Mouse (Mus musculus): ENCODE results near the gene Rap2a. TPM values are rescaled to one million over a fixed set of nuclear protein-coding genes. Genes with fewer than 3 reads are reported as not detected.

Gene Rap2a
- total and polyA plus RNA-seq, 3 experiments = 8.5 to 9.3 (median 8.9) TPM

DNA sequence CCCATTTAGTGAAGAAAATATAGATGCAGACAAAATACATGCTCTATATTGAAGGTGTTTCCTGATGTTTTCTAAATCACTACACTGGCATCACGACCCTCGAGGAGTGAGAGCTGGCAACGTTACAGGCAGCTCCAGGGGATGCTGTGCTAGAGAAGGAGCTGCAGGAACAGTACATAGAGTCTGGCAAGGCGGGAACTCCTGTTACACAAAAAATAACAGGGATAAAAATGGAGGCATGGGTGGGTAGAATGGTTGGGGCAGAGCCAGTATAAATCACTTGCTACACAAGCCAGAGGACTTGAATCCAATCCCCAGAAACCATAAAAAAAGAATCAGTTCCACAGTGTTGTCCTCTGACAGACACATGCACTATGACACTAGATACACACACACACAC lies 37.0 kb upstream of the Rap2a start:
- TF ChIP-seq EP300 (IDR thresholded peaks at IDR 0.05; ENCODE audit: insufficient read depth, low read depth, low read length) (no peak), POLR2A (IDR thresholded peaks at IDR 0.05; ENCODE audit: insufficient read depth, low read depth, low read length) (no peak), CTCF (IDR thresholded peaks at IDR 0.05) (no peak)
- H3K4me1 ChIP-seq (ENCODE audit: control insufficient read depth, insufficient read depth, low read length) = no peaks in the 10 kb centered on the region
- 65% methylated on average over 4 of the region's 4 CpGs for WGBS
- H3K36me3 ChIP-seq (ENCODE audit: control insufficient read depth, insufficient read depth, low read length) = no peaks in the 10 kb centered on the region
- no peaks in the 10 kb centered on the region for H3K27me3 ChIP-seq (ENCODE audit: control insufficient read depth, insufficient read depth, low read length)
- no peaks in the 10 kb centered on the region for H3K79me2 ChIP-seq (replicated peaks; ENCODE audit: control insufficient read depth, insufficient read depth, low read length)
- H3K27ac ChIP-seq = no peak overlapping the region
- no peak overlapping the region for H3K9ac ChIP-seq (ENCODE audit: low read depth, low read length)
- intact Hi-C loops (cut with DNase I) = no loop called here
- no peak overlapping the region for H3K4me3 ChIP-seq
- no peak for DNase-seq

DNA sequence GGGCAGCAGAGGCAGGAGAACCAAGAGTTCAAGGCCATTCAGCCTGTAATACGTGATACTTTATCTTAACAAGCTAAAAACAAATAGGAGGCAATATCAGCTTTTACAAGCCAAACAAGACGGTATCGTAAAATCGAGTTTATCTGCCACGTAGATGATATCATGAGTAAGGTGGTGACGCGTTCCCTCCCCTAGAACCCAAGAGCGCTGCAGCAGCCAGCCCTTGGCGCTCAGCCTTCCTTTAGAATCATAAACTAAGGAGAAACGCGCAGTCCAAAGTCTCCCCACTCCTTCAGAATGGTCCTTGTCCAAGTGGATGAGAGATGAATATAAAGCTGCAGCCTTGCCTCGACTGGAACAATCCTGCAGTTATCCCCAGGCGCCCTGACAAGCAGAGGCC lies 36.4 kb upstream of the Rap2a start:
- no peaks in the 10 kb centered on the region for H3K27me3 ChIP-seq (ENCODE audit: control insufficient read depth, insufficient read depth, low read length)
- no peak overlapping the region for H3K27ac ChIP-seq
- WGBS = 85% methylated on average over 13 of the region's 13 CpGs
- H3K79me2 ChIP-seq (replicated peaks; ENCODE audit: control insufficient read depth, insufficient read depth, low read length) = no peaks in the 10 kb centered on the region
- TF ChIP-seq CTCF (IDR thresholded peaks at IDR 0.05) = no peak
- TF ChIP-seq EP300 (IDR thresholded peaks at IDR 0.05; ENCODE audit: insufficient read depth, low read depth, low read length) = no peak
- no peak for TF ChIP-seq POLR2A (IDR thresholded peaks at IDR 0.05; ENCODE audit: insufficient read depth, low read depth, low read length)
- no peak overlapping the region for H3K9ac ChIP-seq (ENCODE audit: low read depth, low read length)
- intact Hi-C loops (cut with DNase I) = no loop called here
- DNase-seq = no peak
- no peaks in the 10 kb centered on the region for H3K4me1 ChIP-seq (ENCODE audit: control insufficient read depth, insufficient read depth, low read length)
- H3K36me3 ChIP-seq (ENCODE audit: control insufficient read depth, insufficient read depth, low read length) = no peaks in the 10 kb centered on the region
- H3K4me3 ChIP-seq = no peak overlapping the region

DNA sequence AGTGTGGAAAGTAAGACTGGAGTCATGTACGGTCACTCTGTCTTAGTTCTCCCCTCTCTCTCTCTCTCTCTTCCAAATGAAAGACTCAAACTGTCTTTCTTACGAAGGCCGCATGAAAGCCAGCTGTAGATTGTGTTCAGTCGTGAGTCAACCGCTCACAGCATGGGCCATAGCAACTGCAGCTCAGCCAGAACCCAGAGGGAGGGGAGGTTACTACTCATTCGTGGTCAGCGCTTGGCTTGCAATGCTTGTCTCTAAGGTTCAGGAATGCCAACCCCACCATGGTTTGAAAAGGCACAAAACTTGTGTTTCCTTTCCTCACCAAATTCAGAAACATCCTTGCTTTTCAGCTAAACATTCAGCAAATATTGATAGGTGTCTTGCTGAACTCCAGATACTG lies 24.0 kb upstream of the Rap2a start:
- DNase-seq = no peak
- TF ChIP-seq POLR2A (IDR thresholded peaks at IDR 0.05; ENCODE audit: insufficient read depth, low read depth, low read length) (no peak), CTCF (IDR thresholded peaks at IDR 0.05) (no peak), EP300 (IDR thresholded peaks at IDR 0.05; ENCODE audit: insufficient read depth, low read depth, low read length) (no peak)
- Histone ChIP-seq H3K79me2 (replicated peaks; ENCODE audit: control insufficient read depth, insufficient read depth, low read length) (no peaks in the 10 kb centered on the region), H3K36me3 (ENCODE audit: control insufficient read depth, insufficient read depth, low read length) (no peaks in the 10 kb centered on the region), H3K4me3 (no peak overlapping the region), H3K9ac (ENCODE audit: low read depth, low read length) (no peak overlapping the region), H3K27me3 (ENCODE audit: control insufficient read depth, insufficient read depth, low read length) (no peaks in the 10 kb centered on the region), H3K27ac (no peak overlapping the region), H3K4me1 (ENCODE audit: control insufficient read depth, insufficient read depth, low read length) (no peaks in the 10 kb centered on the region)
- intact Hi-C loops (cut with DNase I) = no loop called here
- WGBS = 88% methylated on average over 7 of the region's 7 CpGs

DNA sequence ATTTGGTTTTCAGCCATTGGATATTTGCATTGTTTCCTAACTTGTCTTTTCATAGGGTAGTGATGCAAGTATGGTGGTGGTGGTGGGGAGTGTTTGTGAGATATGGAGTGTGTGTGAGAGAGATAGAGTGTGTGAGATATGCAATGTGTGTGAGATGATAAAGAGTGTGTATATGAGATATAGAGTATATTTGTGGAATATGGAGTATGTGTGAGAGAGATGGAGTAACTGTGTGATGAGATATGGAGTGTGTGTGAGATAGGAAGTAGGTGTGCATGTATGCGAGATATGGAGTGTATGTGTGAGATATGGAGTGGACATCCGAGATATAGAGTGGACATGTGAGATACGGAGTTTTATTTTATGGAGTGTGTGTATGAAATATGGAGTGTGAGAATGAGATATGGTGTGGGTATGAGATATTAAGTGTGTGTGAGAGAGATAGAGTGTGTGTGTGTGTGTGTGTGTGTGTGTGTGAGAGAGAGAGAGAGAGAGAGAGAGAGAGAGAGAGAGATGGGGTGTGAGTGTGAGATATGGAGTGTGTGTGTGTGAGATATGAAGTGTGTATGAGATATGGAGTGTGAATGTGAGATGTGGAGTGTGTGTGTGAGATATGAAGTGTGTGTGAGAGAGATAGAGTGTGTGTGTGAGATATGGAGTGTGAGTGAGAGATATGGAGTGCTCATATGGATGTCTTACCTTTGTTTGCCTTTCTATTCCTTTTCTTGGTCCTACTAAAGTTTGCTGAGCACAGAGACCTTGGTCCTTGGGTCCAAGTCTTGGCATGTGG lies 14.1 kb upstream of the Rap2a start:
- no peaks in the 10 kb centered on the region for H3K79me2 ChIP-seq (replicated peaks; ENCODE audit: control insufficient read depth, insufficient read depth, low read length)
- WGBS = 79% methylated on average over 3 of the region's 3 CpGs
- H3K9ac ChIP-seq (ENCODE audit: low read depth, low read length) = no peak overlapping the region
- no peak for DNase-seq
- H3K4me1 ChIP-seq (ENCODE audit: control insufficient read depth, insufficient read depth, low read length) = peaks cover under 1% of the 10 kb centered on the region
- H3K27ac ChIP-seq = no peak overlapping the region
- H3K36me3 ChIP-seq (ENCODE audit: control insufficient read depth, insufficient read depth, low read length) = no peaks in the 10 kb centered on the region
- H3K27me3 ChIP-seq (ENCODE audit: control insufficient read depth, insufficient read depth, low read length) = no peaks in the 10 kb centered on the region
- no peak overlapping the region for H3K4me3 ChIP-seq
- TF ChIP-seq POLR2A (IDR thresholded peaks at IDR 0.05; ENCODE audit: insufficient read depth, low read depth, low read length) = no peak
- no peak for TF ChIP-seq EP300 (IDR thresholded peaks at IDR 0.05; ENCODE audit: insufficient read depth, low read depth, low read length)
- TF ChIP-seq CTCF (IDR thresholded peaks at IDR 0.05) = no peak
- intact Hi-C loops (cut with DNase I) = no loop called here

DNA sequence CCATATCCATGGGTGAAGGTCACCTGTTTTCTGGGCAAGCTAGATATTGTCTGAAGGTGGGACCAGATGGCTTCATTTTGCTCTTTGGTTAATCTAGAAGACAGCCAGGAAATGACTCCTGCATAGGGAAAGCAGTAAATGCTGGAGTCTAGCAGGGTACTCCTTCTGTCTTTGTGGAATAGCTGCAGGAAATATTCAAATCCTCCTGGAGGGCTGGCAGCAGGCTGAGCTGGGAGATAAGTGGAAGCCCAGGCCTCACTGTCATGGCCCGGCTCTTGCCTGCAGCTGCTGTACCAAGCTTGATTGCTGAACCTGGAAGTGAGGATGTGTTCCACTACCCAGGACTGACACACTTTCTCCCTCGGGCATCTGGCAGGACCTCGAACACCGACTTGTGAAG lies 11.4 kb upstream of the Rap2a start:
- no peak overlapping the region for H3K4me3 ChIP-seq
- TF ChIP-seq CTCF (IDR thresholded peaks at IDR 0.05) = no peak
- no peak for TF ChIP-seq POLR2A (IDR thresholded peaks at IDR 0.05; ENCODE audit: insufficient read depth, low read depth, low read length)
- TF ChIP-seq EP300 (IDR thresholded peaks at IDR 0.05; ENCODE audit: insufficient read depth, low read depth, low read length) = no peak
- no peak overlapping the region for H3K9ac ChIP-seq (ENCODE audit: low read depth, low read length)
- DNase-seq = no peak
- H3K4me1 ChIP-seq (ENCODE audit: control insufficient read depth, insufficient read depth, low read length) = peaks cover 2% of the 10 kb centered on the region
- H3K36me3 ChIP-seq (ENCODE audit: control insufficient read depth, insufficient read depth, low read length) = no peaks in the 10 kb centered on the region
- H3K79me2 ChIP-seq (replicated peaks; ENCODE audit: control insufficient read depth, insufficient read depth, low read length) = no peaks in the 10 kb centered on the region
- 50% methylated on average over 4 of the region's 4 CpGs for WGBS
- no peak overlapping the region for H3K27ac ChIP-seq
- intact Hi-C loops (cut with DNase I) = no loop called here
- no peaks in the 10 kb centered on the region for H3K27me3 ChIP-seq (ENCODE audit: control insufficient read depth, insufficient read depth, low read length)

DNA sequence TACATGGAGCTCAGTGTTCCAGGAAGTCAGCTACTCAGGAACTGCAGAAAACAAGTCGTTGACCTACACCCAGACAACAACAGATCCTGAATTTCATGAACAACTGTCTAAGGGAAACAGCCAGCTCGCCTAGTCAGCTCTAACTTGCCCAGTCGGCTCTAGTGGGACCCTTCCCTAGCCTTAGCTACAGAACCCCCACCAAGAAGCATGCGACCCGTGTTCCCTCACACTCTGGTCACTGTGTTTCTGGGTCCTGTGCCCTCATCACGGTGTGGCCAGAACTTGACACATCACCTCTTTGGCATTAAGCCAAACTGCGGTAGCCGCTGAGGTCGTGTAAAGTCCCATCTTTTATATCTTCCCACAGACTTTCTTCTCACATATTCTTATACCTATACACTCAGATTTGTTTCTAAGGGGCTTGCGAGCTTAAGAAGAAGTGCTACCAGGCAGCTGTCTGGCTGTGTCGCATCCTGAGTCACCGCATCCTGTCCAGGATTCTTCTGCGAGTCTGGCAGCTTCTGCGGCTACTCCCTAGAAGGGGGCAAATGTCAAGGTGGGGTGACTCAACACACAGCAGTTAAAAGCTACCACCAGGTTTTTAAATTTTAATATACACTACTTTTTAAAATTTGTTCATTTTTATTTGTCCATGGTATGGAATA lies 9.0 kb upstream of the Rap2a start:
- no peak for DNase-seq
- TF ChIP-seq EP300 (IDR thresholded peaks at IDR 0.05; ENCODE audit: insufficient read depth, low read depth, low read length) = no peak
- intact Hi-C loops (cut with DNase I) = no loop called here
- Histone ChIP-seq H3K4me1 (ENCODE audit: control insufficient read depth, insufficient read depth, low read length) (peaks cover 2% of the 10 kb centered on the region), H3K4me3 (no peak overlapping the region), H3K9ac (ENCODE audit: low read depth, low read length) (no peak overlapping the region), H3K79me2 (replicated peaks; ENCODE audit: control insufficient read depth, insufficient read depth, low read length) (no peaks in the 10 kb centered on the region), H3K36me3 (ENCODE audit: control insufficient read depth, insufficient read depth, low read length) (no peaks in the 10 kb centered on the region), H3K27ac (no peak overlapping the region), H3K27me3 (ENCODE audit: control insufficient read depth, insufficient read depth, low read length) (no peaks in the 10 kb centered on the region)
- WGBS = 54% methylated on average over 14 of the region's 14 CpGs
